Mouse (Mus musculus) lung, embryonic 16.5 days (tissue): ENCODE data around the gene Napsa. TPM values are rescaled to one million over a fixed set of nuclear protein-coding genes. Genes with fewer than 3 reads are reported as not detected.
A peak's percentile ranks its signal among the peaks of the same experiment; 100 is the strongest.

Experiments used
- ATAC-seq: fragments of 200-750 bp; cut with Nextera tagmentation; 2 replicates; pipeline ENCODE4 v1.8.0; 2017; ENCODE audit warnings: low read depth, mild to moderate bottlenecking, moderate library complexity
- H3K27ac ChIP-seq: fragments of 300-500 bp; sonication (generic); 2 replicates; pipeline ENCODE4 v1.5.1; 2014; ENCODE audit warnings: mild to moderate bottlenecking, control low read depth, low read length
- H3K27me3 ChIP-seq: fragments of 300-500 bp; sonication (generic); 2 replicates; pipeline ENCODE4 v1.6.1; 2014; ENCODE audit warnings: low read depth, low read length, mixed read lengths; ENCODE audit not compliant: control insufficient read depth, insufficient read depth
- H3K36me3 ChIP-seq: fragments of 300-500 bp; sonication (generic); 2 replicates; pipeline ENCODE4 v1.6.1; 2014; ENCODE audit warnings: low read length; ENCODE audit not compliant: control insufficient read depth, insufficient read depth
- H3K4me1 ChIP-seq: fragments of 300-500 bp; sonication (generic); replicated peaks from 2 replicates; pipeline ENCODE4 v1.6.1; 2014; ENCODE audit warnings: low read length, mixed read lengths; ENCODE audit not compliant: control insufficient read depth, insufficient read depth
- H3K4me2 ChIP-seq: fragments of 300-500 bp; sonication (generic); 2 replicates; pipeline ENCODE4 v1.6.1; 2014; ENCODE audit warnings: low read depth, low read length, control low read depth
- H3K4me3 ChIP-seq: fragments of 300-500 bp; sonication (generic); 2 replicates; pipeline ENCODE4 v1.5.1; 2014; ENCODE audit warnings: mild to moderate bottlenecking, low read length, control low read depth
- H3K9ac ChIP-seq: fragments of 300-500 bp; sonication (generic); 2 replicates; pipeline ENCODE4 v1.6.1; 2014; ENCODE audit warnings: low read length, control low read depth
- H3K9me3 ChIP-seq: fragments of 300-500 bp; sonication (generic); 2 replicates; pipeline ENCODE4 v1.6.1; 2016; ENCODE audit warnings: low read length; ENCODE audit not compliant: control insufficient read depth
- WGBS: fragments of 180-500 bp; shearing (Covaris S2); extraction: QIAGEN DNeasy Blood & Tissue Kit; methylation state at CpG from one replicate; pipeline ENCODE4 v1.1.7; 2014; 5-methylcytosine and 5-hydroxymethylcytosine counted together
- polyA plus RNA-seq: library from polyadenylated mRNA; unstranded; fragments of >200 nt; fragmentation: Nextera tagmentation; extraction: Ambion mirVana; gene quantifications from 2 replicates; pipeline ENCODE4 v1.2.1, GENCODE M21; 2015

The Napsa gene
- polyA plus RNA-seq, 1 experiment from 2014 or later, result 93.0 TPM

GRCm38 (mm10) chr7:44596051-44596450, 23.9 kb downstream of the Napsa start:
- H3K9ac ChIP-seq, result no peak overlapping the region
- H3K4me1 ChIP-seq, result peaks cover 24% of the 10 kb centered on the region; the same call in 1 of the 2 replicates
- WGBS, result 88% methylated on average over 6 of the region's 6 CpGs
- ATAC-seq, result no peak
- no peaks in the 10 kb centered on the region for H3K9me3 ChIP-seq
- peaks cover 29% of the 10 kb centered on the region for H3K27me3 ChIP-seq
- no peak overlapping the region for H3K27ac ChIP-seq
- H3K4me3 ChIP-seq, result no peak overlapping the region
- no peaks in the 10 kb centered on the region for H3K36me3 ChIP-seq
- no peak overlapping the region for H3K4me2 ChIP-seq

- Histone ChIP-seq H3K27me3 (peaks cover 28% of the 10 kb centered on the region), H3K4me2 (no peak overlapping the region), H3K27ac (no peak overlapping the region), H3K9me3 (no peaks in the 10 kb centered on the region), H3K4me3 (no peak overlapping the region), H3K36me3 (no peaks in the 10 kb centered on the region), H3K9ac (no peak overlapping the region), H3K4me1 (peaks cover 17% of the 10 kb centered on the region; the same call in 1 of the 2 replicates)
- WGBS, result 47% methylated on average over 5 of the region's 5 CpGs
- ATAC-seq, result no peak
Observed at GRCm38 (mm10) chr7:44596996-44597538, 24.9 kb downstream of the Napsa start.

- Histone ChIP-seq H3K27me3 (peaks cover 27% of the 10 kb centered on the region), H3K4me3 (no peak overlapping the region), H3K4me2 (no peak overlapping the region), H3K9me3 (no peaks in the 10 kb centered on the region), H3K4me1 (peaks cover 12% of the 10 kb centered on the region; the same call in 1 of the 2 replicates), H3K36me3 (no peaks in the 10 kb centered on the region), H3K27ac (no peak overlapping the region), H3K9ac (no peak overlapping the region)
- no peak for ATAC-seq
- WGBS, result 89% methylated on average over 4 of the region's 4 CpGs
Observed at GRCm38 (mm10) chr7:44597666-44598065, 25.5 kb downstream of the Napsa start.

GRCm38 (mm10) chr7:44598336-44598735, 26.2 kb downstream of the Napsa start:
- Histone ChIP-seq H3K4me3 (no peak overlapping the region), H3K9ac (no peak overlapping the region), H3K9me3 (no peaks in the 10 kb centered on the region), H3K27me3 (peaks cover 27% of the 10 kb centered on the region), H3K4me2 (no peak overlapping the region), H3K27ac (no peak overlapping the region), H3K4me1 (peaks cover 8% of the 10 kb centered on the region; the same call in 1 of the 2 replicates), H3K36me3 (no peaks in the 10 kb centered on the region)
- no peak for ATAC-seq
- 75% methylated on average over 11 of the region's 12 CpGs for WGBS

GRCm38 (mm10) chr7:44600691-44601262, 28.6 kb downstream of the Napsa start:
- H3K9ac ChIP-seq, result no peak overlapping the region
- ATAC-seq, result no peak
- H3K27me3 ChIP-seq, result peaks cover 32% of the 10 kb centered on the region
- no peak overlapping the region for H3K4me3 ChIP-seq
- no peak overlapping the region for H3K27ac ChIP-seq
- H3K4me1 ChIP-seq, result peaks cover 4% of the 10 kb centered on the region; the same call in 1 of the 2 replicates
- WGBS, result 79% methylated on average over 10 of the region's 10 CpGs
- H3K4me2 ChIP-seq, result no peak overlapping the region
- no peaks in the 10 kb centered on the region for H3K9me3 ChIP-seq
- H3K36me3 ChIP-seq, result no peaks in the 10 kb centered on the region

- no peak for ATAC-seq
- no peak overlapping the region for H3K4me2 ChIP-seq
- no peak overlapping the region for H3K9ac ChIP-seq
- H3K27ac ChIP-seq, result no peak overlapping the region
- H3K36me3 ChIP-seq, result no peaks in the 10 kb centered on the region
- peaks cover 32% of the 10 kb centered on the region for H3K27me3 ChIP-seq
- WGBS, result 13% methylated on average over 18 of the region's 19 CpGs
- H3K4me3 ChIP-seq, result no peak overlapping the region
- H3K4me1 ChIP-seq, result peaks cover 9% of the 10 kb centered on the region; the same call in 1 of the 2 replicates
- H3K9me3 ChIP-seq, result no peaks in the 10 kb centered on the region
Observed at GRCm38 (mm10) chr7:44601646-44602045, 29.5 kb downstream of the Napsa start.

GRCm38 (mm10) chr7:44602443-44602842, 30.3 kb downstream of the Napsa start:
- H3K9me3 ChIP-seq, result no peaks in the 10 kb centered on the region
- ATAC-seq, result no peak
- peaks cover 10% of the 10 kb centered on the region; the same call in 1 of the 2 replicates for H3K4me1 ChIP-seq
- 10% methylated on average over 11 of the region's 11 CpGs for WGBS
- no peak overlapping the region for H3K9ac ChIP-seq
- H3K4me3 ChIP-seq, result no peak overlapping the region
- H3K4me2 ChIP-seq, result no peak overlapping the region
- H3K27me3 ChIP-seq, result peaks cover 32% of the 10 kb centered on the region
- H3K36me3 ChIP-seq, result no peaks in the 10 kb centered on the region
- no peak overlapping the region for H3K27ac ChIP-seq

GRCm38 (mm10) chr7:44603186-44603855, 31.1 kb downstream of the Napsa start:
- no peak overlapping the region for H3K27ac ChIP-seq
- H3K36me3 ChIP-seq, result no peaks in the 10 kb centered on the region
- H3K4me3 ChIP-seq, result no peak overlapping the region
- H3K9me3 ChIP-seq, result no peaks in the 10 kb centered on the region
- peaks cover 32% of the 10 kb centered on the region for H3K27me3 ChIP-seq
- no peak overlapping the region for H3K9ac ChIP-seq
- H3K4me2 ChIP-seq, result peak overlapping the region; percentile 55
- ATAC-seq, result no peak
- WGBS, result 4% methylated on average over 20 of the region's 20 CpGs
- peaks cover 10% of the 10 kb centered on the region; the same call in 1 of the 2 replicates for H3K4me1 ChIP-seq

- WGBS, result under 1% methylated on average over 23 of the region's 25 CpGs
Observed at GRCm38 (mm10) chr7:44604139-44604606, 32.0 kb downstream of the Napsa start.

More at GRCm38 (mm10) chr7:44604139-44604606, 32.0 kb downstream of the Napsa start:
- H3K36me3 ChIP-seq, result no peaks in the 10 kb centered on the region
- ATAC-seq, result peak; percentile 57
- H3K4me1 ChIP-seq, result peaks cover 10% of the 10 kb centered on the region; the same call in 1 of the 2 replicates
- peak overlapping the region; percentile 39 for H3K4me3 ChIP-seq
- peaks cover 32% of the 10 kb centered on the region for H3K27me3 ChIP-seq
- no peak overlapping the region for H3K27ac ChIP-seq
- peak overlapping the region; percentile 14; the same call in 1 of the 2 replicates for H3K9ac ChIP-seq
- H3K4me2 ChIP-seq, result peak overlapping the region; percentile 55
- no peaks in the 10 kb centered on the region for H3K9me3 ChIP-seq
